Mouse (Mus musculus): Measurements from ENCODE around the gene Rrp9. TPM values are rescaled to one million over a fixed set of nuclear protein-coding genes. Genes with fewer than 3 reads are reported as not detected.
"Not testable (repeated sequence)": the region's sequence is repeated elsewhere in the genome, so short reads cannot be mapped to it uniquely, and the experiment has no call there.

Gene Rrp9
- total RNA-seq, 2 experiments from 2014 or later, result 17.7 to 19.4 TPM

DNA sequence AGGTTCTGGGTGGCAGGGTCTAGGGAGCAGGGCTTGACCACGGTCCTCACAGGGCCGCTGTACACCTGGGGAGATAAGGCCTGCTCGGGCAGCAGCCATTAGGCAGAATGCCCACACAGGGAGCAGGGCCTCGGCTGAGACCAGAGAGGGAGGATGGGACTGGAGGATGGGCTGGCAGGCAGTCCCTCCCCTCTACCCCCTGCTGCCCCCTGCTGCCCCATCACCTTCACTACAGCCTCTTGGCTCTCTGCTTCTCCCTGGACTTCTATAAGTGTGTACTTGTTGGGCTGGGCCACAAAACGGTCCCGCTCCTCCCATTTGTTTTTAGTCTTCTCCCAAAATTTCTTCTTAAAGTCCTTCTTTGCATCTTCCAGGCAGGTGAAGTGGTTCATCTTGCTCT is 1.3 kb upstream of the Rrp9 start:
- DNase-seq, result peak; percentile 76

DNA sequence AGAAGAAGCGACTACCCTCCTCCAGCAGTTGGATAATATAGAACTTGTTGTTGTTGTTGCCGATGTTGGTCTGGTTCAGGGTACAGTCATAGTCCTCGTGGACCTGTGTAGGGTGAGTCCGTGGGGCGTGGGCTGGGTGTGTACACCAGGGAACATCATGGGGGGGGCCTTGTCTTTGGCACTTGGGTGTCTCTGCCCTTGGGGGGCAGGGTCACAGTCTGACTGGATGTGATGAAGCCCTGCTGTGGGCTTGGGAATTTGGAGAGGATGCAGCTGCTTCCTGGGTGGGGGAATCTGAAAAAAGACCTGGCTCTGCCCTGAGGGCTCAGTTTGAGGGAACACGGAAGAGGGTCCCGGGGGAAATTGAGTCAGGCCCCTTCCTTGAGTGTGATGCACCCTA is 717 bp upstream of the Rrp9 start:
- DNase-seq, result peak; percentile 48

DNA sequence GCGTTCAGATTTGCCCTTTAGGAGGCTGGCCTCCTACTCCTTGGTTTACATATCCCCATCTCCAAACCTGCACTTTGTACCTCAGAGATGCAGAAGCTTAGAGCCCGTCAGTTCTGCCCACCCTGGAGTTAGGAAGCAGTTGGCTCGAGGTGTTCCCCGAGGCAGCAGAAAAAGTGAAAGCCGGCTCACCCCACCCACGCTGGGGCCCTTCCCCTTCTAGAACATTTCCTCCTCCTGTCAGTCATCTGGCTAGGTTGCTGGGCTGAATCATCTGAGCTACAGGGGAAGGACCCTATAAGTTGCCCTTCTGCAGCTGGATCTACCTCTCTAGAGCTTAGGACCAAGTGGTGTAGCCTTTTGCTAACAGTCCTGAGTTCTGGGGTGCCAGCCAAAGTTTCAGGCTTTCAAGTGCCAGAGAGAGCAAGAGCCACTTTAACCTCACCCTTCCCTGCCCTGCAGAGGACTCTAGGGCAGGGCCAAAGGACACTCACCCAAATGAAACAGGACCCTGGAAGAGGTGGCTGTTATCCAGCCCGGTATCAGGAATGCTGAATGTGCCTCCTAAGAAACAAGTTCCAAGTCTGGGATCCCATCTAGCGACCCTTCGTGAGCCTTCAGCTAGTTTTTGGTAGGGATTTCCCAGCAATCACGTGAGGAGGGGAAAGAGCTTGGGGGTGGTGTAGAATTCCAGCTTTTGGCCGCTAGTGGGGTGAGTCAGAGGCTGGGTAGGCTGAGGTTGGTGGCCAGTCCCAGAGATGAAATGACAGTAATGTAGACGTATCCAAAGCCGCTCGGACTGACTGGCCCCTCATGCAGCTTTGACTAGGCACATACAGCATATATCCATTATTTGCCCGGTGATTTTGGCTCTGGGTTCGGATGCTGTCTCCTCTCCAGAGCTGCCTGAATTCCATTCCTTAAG is 500 bp downstream of the Rrp9 start:
- DNase-seq, result peak; percentile 57

DNA sequence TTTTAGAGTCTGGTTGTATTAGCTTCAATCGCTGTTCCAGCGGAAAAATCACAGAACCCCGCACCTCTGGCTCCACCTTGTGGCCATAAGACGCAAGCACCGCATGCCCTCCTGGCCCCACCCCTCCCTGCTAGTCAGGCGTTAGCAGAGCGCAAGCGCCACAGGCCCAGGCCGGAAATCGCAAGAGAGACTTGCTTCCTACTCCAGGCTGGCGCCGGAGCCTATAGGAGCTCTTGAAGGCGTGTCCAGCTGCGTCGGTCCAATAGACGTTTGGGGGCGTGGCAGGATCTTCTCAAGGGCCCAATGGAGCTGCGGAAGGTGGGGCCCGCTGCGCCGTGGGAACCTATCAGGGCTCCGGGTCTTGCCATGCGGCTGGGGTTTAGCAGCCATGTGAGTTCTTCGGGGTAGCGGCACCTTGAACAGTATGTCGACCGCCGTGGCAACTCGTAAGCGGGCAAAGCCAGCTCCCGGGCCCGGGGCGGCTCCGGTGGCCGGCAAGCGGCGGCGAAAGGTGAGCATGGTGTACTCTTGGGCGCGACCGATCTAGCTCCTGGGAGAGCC is 1.2 kb downstream of the Rrp9 start, which contains the start of gene Parp3:
Parp3 (minus strand) TSS at position 26 of the 561 bp plus-strand sequence.
- DNase-seq, result peak; percentile 93

- peak; percentile 3 for DNase-seq
These were observed 1.9 kb downstream of the Rrp9 start for GRCm38 (mm10) chr9:106477649-106478048.

DNA sequence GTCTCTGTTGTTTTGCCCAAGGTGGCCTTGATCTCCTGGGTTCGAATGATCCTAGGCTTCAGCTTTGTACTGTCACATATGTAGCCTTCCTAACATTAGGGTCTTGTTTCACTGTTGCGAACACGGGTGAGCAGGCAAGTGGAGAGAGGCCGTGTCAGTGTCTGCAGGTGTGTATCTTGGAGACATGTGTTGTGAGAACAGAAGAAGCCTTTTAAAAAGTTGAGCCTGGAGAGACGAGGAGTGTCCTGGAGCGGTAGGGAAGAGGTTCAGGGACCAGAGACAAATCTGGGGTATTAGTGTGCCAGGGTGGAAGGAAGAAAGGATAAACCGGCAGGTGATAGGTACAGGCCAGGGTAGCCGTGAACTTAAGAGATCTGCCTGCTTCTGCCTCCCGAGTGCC is 2.3 kb downstream of the Rrp9 start:
- DNase-seq, result peak; percentile 2

- DNase-seq, result peak; percentile 2
These were observed 4.8 kb downstream of the Rrp9 start for GRCm38 (mm10) chr9:106480541-106480940.

- peak; percentile 2 for DNase-seq
These were observed 5.3 kb downstream of the Rrp9 start for GRCm38 (mm10) chr9:106481075-106481474.

GRCm38 (mm10) chr9:106481676-106482075 is 5.9 kb downstream of the Rrp9 start:
- DNase-seq, result peak; percentile 3

- peak; percentile 3 for DNase-seq
These were observed 6.9 kb downstream of the Rrp9 start for GRCm38 (mm10) chr9:106482578-106483115.

- DNase-seq, result no peak
These were observed 7.4 kb downstream of the Rrp9 start for GRCm38 (mm10) chr9:106483136-106483535.

DNA sequence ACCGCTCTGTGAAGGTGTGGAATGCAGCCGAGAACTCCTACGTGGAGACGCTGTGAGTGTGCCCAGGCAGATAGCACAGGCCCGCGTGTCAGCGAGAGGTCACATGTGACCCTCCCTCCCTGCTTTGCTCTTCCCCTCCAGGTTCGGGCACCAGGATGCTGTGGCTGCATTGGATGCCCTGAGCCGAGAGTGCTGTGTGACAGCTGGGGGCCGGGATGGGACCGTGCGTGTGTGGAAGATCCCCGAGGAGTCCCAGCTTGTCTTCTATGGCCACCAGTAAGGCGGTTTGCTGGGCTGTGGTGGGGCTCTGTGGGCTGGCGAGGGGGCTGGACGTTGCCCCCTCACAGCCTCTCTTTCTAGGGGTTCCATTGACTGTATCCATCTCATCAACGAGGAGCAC is 7.8 kb downstream of the Rrp9 start:
- DNase-seq, result peak; percentile 3

- no peak for DNase-seq
These were observed 9.3 kb downstream of the Rrp9 start for GRCm38 (mm10) chr9:106485076-106485475.

- not testable (repeated sequence) for DNase-seq
These were observed 11.8 kb downstream of the Rrp9 start for GRCm38 (mm10) chr9:106487602-106488001.

GRCm38 (mm10) chr9:106499667-106500066 is 23.9 kb downstream of the Rrp9 start, which contains the start of gene Iqcf1:
Gene Iqcf1, plus strand, starts transcription at chr9:106499967.
- DNase-seq, result no peak

DNA sequence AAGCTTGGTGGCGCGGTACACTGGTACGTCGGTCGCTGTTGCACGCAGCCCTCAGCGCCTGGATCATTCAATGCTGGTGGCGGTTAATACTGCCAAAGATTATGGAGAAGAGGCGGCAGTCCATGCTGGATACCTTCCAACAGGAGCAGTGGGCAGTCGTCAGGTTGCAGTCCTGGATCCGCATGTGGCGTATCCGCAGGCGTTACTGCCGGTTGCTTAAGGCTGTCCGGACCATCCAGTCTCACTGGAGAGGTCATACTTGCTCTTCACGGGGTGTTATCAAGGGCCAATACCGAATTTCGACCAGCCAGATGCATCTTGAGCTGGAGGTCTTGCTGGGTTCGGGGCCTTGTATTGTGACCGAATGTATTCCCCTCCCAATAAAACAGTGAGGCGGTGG is 26.1 kb downstream of the Rrp9 start:
- DNase-seq, result no peak

DNA sequence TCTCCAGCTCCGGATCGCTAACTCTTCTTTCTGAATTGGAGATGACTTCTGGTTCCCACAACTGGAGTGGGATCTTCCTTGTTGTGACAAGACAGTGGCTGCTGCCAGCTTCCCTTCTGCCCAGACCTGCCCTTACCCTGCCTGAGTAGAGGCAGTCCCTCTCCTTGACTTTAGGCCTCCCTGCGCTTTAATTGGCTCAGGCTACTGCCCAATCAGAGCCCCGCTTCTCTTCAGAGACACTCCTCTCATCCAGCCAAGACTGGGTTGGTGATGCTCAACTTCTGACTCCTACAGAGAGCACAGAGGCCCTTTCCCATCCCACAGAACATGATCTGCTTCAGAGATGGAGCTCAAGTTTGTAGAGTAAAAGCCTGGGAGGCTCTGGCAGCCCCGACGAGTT is 28.5 kb downstream of the Rrp9 start:
- no peak for DNase-seq

GRCm38 (mm10) chr9:106509356-106509755 is 33.6 kb downstream of the Rrp9 start:
- no peak for DNase-seq

GRCm38 (mm10) chr9:106512729-106513450 is 37.1 kb downstream of the Rrp9 start:
- DNase-seq, result no peak

DNA sequence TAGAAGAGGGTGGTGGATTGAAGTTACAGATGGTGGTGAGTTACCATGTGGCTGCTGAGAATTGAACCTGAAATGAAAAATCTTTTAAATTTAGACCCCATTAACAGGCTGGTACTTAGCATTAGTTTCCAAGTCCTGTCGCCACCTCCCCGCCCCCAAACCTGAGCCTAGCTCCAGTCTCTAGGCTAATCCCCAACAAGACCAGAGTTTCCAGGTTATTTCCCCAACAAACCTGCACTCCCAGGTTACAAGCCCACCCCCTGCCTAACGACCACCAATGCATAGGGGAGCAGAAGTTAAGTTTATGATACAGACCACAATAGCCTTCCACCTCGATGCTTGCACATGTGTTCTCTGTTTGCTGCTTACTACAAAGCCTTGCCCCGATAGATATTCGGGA is 37.8 kb downstream of the Rrp9 start:
- no peak for DNase-seq

DNA sequence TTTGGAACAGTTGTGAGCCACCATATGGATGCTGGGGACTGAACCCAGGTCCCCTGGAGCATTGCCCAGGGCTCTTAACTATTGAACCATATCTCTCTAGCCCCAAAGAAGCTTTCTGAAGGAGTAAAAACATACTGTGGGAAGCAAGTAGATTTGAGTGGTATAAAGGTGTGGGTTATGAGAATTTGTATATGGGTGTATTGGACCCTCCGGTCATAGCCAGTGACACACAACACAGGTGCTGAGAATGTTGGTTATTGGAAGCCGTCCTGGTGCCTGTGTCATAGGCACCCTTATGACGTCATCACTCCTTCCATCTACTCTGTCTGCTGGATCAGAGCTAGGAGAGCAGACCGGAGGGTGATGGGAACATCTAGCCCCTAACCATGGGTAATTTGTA is 38.5 kb downstream of the Rrp9 start, which contains the start of gene Iqcf5:
Iqcf5 (plus strand) TSS at position 301 of the 400 bp plus-strand sequence.
- no peak for DNase-seq

DNA sequence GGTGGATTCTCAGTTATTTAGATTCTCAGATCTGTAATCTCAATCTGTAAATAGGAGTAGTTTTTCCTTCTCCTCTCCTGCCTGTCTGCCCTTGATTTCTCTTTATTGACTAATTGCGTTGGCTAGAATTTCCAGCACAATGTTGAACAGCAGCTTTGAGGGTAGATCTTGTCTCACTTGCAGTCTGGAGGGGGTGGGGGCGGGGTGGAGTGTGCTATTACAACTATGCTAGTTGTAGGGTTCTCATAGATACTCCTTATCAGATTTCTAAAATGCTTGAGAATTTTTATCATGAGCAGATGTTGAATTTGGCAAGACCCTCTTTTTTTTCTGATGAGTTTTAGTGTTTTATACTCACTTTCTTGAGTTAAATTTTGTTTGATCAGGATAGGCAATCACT is 43.7 kb downstream of the Rrp9 start:
- no peak for DNase-seq

Data from gastrocnemius, postnatal 10 days (tissue).